Mouse (Mus musculus): ENCODE results near the gene Trim60. TPM values are rescaled to one million over a fixed set of nuclear protein-coding genes. Genes with fewer than 3 reads are reported as not detected.

Gene Trim60
- polyA plus RNA-seq (2017; shearing (Covaris generic)): not detected

GRCm38 (mm10) chr8:65018423-65018822 is at the start of gene Trim60, which contains the start of gene Trim61:
Gene Trim60, minus strand, starts transcription at chr8:65018584.
Gene Trim61, minus strand, starts transcription at chr8:65018523.

DNA sequence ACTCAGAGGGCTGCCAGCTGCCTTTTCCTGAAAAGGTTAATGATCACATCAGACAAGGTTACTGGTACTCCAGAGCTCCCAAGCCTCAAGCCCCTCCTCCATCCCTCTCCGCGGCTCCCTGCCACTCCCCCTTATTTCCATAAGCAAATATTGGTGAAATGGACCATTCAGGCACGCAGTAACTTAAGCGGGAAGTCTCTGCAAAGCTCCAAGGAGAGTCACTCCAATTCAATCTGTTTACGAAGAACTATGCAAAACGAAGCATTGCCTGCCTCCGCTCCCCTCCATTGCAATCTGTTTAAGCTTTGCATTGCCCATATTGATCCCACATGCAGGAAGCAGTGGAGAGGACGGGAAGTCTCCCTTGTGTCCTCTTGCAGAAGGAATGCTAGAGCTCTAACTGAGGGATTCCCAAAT is 18.7 kb upstream of the Trim60 start, which contains the start of gene Apela:
Gene Apela (minus strand): TSS at position 220 of the 417 bp plus-strand sequence.

DNA sequence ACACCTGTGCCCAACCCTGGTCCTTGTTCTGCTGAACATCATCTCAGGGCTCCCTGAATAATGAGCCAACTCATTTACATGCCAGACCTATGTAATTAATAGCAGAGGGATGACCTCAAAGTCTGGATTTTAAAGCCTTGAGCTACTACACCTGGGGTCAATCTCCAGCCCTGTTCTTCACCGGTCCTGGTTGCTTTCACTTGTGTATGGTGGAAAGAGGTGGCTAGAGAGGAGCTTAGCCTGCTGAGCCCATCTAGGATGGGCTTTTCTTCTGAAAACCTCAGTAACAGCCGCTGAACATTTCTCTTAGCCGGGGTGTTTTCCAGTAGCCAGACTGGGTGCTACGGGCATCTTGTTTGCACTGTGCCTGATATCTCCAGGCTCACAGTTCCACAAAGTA is 30.7 kb downstream of the Trim60 start, which contains the start of gene Trim75:
Gene Trim75 (minus strand): TSS at position 101 of the 400 bp plus-strand sequence.

Other genes with a start within 250 kb of the Trim60 start
- gene Klhl2, start 168.6 kb downstream of the Trim60 start, polyA plus RNA-seq (2017; shearing (Covaris generic)): 10 to 100 TPM; 15.9 to 18.1 TPM
- gene Tmem192, start 71.4 kb downstream of the Trim60 start, polyA plus RNA-seq (2017; shearing (Covaris generic)): 100 to 1,000 TPM in 1 of 2 experiments, 10 to 100 TPM in 1; 90.2 to 121 TPM
- gene Trim75, start 30.8 kb downstream of the Trim60 start, polyA plus RNA-seq (2017; shearing (Covaris generic)): under 1 TPM in 1 of 2 experiments, not detected in 1; 0.66 TPM
- gene Trim61, start 61 bp downstream of the Trim60 start, polyA plus RNA-seq (2017; shearing (Covaris generic)): not detected
- not detected for gene Apela, start 18.8 kb upstream of the Trim60 start, polyA plus RNA-seq (2017; shearing (Covaris generic))
- not detected for gene Gm10663, start 56.4 kb upstream of the Trim60 start, polyA plus RNA-seq (2017; shearing (Covaris generic))
- under 1 TPM in 1 of 2 experiments, not detected in 1; 0.34 TPM for gene BC030870, start 111.0 kb upstream of the Trim60 start, polyA plus RNA-seq (2017; shearing (Covaris generic))